Mouse (Mus musculus) CH12.LX (cell line): ENCODE data around the gene Dnajc22. TPM values are rescaled to one million over a fixed set of nuclear protein-coding genes. Genes with fewer than 3 reads are reported as not detected.

Source experiments
- DNase-seq: peaks from one replicate; pipeline ENCODE4 v3.0.0-alpha.2; 2013; ENCODE audit errors: extremely low read depth
- H3K27ac ChIP-seq: 2 replicates; pipeline ENCODE4 v1.5.1; 2012; ENCODE audit warnings: low read depth, mild to moderate bottlenecking, control low read depth, moderate library complexity; ENCODE audit not compliant: insufficient read depth
- H3K27me3 ChIP-seq: replicated peaks from 2 replicates; pipeline ENCODE3; 2012; ENCODE audit warnings: inconsistent platforms
- H3K36me3 ChIP-seq, 2 experiments: replicated peaks in 1 of 2; 2 replicates each; pipeline versions ENCODE3 to v1.6.1; 2012; ENCODE audit warnings: inconsistent platforms in 1 of 2, low read length in 1 of 2, mild to moderate bottlenecking in 1 of 2, mixed read lengths in 1 of 2, moderate library complexity in 1 of 2; ENCODE audit not compliant: control insufficient read depth in 1 of 2, insufficient read depth in 1 of 2
- H3K4me1 ChIP-seq, 2 experiments: 2 replicates each; pipeline ENCODE4 v1.6.1; 2012; ENCODE audit warnings: inconsistent platforms in 1 of 2, moderate library complexity in 1 of 2; ENCODE audit not compliant: insufficient read depth in 2 of 2, control insufficient read depth in 1 of 2
- H3K4me2 ChIP-seq: 2 replicates; pipeline ENCODE4 v1.6.1; 2012; ENCODE audit warnings: low read depth, mild to moderate bottlenecking, control low read depth; ENCODE audit not compliant: poor library complexity, insufficient read depth, severe bottlenecking
- H3K4me3 ChIP-seq, 3 experiments: fragments of 150-350 bp in 1 of 3; sonication (generic) in 1 of 3; replicated peaks in 1 of 3; 2 replicates each; pipeline versions ENCODE3 to v1.5.1; 2011 to 2012; ENCODE audit warnings: low read depth in 2 of 3, low read length in 2 of 3, mild to moderate bottlenecking in 2 of 3, moderate library complexity in 2 of 3, control low read depth in 1 of 3, improper control_type of control experiment in 1 of 3, inconsistent platforms in 1 of 3, mixed read lengths in 1 of 3; ENCODE audit not compliant: poor library complexity in 1 of 3
- H3K79me2 ChIP-seq: replicated peaks from 2 replicates; pipeline ENCODE4 v1.6.1; 2012; ENCODE audit warnings: mild to moderate bottlenecking, moderate library complexity; ENCODE audit not compliant: control insufficient read depth, poor library complexity, insufficient read depth, severe bottlenecking; ENCODE audit errors: extremely low read depth
- H3K9ac ChIP-seq: 2 replicates; pipeline ENCODE4 v1.6.1; 2012; ENCODE audit warnings: low read depth, mild to moderate bottlenecking, control low read depth, moderate library complexity; ENCODE audit not compliant: insufficient read depth
- H3K9me3 ChIP-seq: replicated peaks from 2 replicates; pipeline ENCODE3; 2012; ENCODE audit warnings: low read length, inconsistent platforms, mixed read lengths
- BHLHE40 ChIP-seq: IDR thresholded peaks from 2 replicates; pipeline ENCODE4 v1.6.1; 2011; ENCODE audit warnings: mild to moderate bottlenecking, low read depth, low read length, improper control_type of control experiment
- CHD1 ChIP-seq: IDR thresholded peaks from 2 replicates; pipeline ENCODE4 v1.6.1; 2012; ENCODE audit warnings: low read depth, low read length, improper control_type of control experiment, inconsistent platforms
- EP300 ChIP-seq: IDR thresholded peaks from 2 replicates; pipeline ENCODE4 v1.6.1; 2011; ENCODE audit warnings: low read length, improper control_type of control experiment
- IRF4 ChIP-seq: IDR thresholded peaks from 2 replicates; pipeline ENCODE4 v1.6.1; 2014; ENCODE audit warnings: low read depth, mild to moderate bottlenecking, inconsistent platforms, low read length, improper control_type of control experiment
- JUN ChIP-seq: IDR thresholded peaks from 2 replicates; pipeline ENCODE4 v1.6.1; 2011; ENCODE audit warnings: low read depth, mild to moderate bottlenecking, low read length, improper control_type of control experiment, moderate library complexity; ENCODE audit not compliant: insufficient read depth
- MAX ChIP-seq: IDR thresholded peaks from 2 replicates; pipeline ENCODE4 v1.6.1; 2011; ENCODE audit warnings: low read length, improper control_type of control experiment
- NRF1 ChIP-seq: IDR thresholded peaks from 2 replicates; pipeline ENCODE4 v1.6.1; 2014; ENCODE audit warnings: low read depth, mild to moderate bottlenecking, inconsistent platforms, low read length, improper control_type of control experiment, moderate library complexity
- POLR2A ChIP-seq: IDR thresholded peaks from 2 replicates; pipeline ENCODE4 v1.6.1; 2011; ENCODE audit warnings: low read depth, mild to moderate bottlenecking, improper control_type of control experiment, low read length
- RAD21 ChIP-seq: IDR thresholded peaks from 2 replicates; pipeline ENCODE4 v1.6.1; 2011; ENCODE audit warnings: low read depth, mild to moderate bottlenecking, low read length, improper control_type of control experiment, moderate library complexity
- RCOR1 ChIP-seq: conservative IDR thresholded peaks from 2 replicates; pipeline ENCODE4 v1.6.1; 2012; ENCODE audit warnings: low read depth, mild to moderate bottlenecking, inconsistent platforms, low read length, improper control_type of control experiment
- SIN3A ChIP-seq: IDR thresholded peaks from 2 replicates; pipeline ENCODE4 v1.6.1; 2012; ENCODE audit warnings: low read length, improper control_type of control experiment, inconsistent platforms
- TBP ChIP-seq: conservative IDR thresholded peaks from 2 replicates; pipeline ENCODE4 v1.6.1; 2011; ENCODE audit warnings: low read depth, low read length, improper control_type of control experiment
- USF1 ChIP-seq: IDR thresholded peaks from 2 replicates; pipeline ENCODE4 v1.6.1; 2014; ENCODE audit warnings: low read depth, mild to moderate bottlenecking, inconsistent platforms, low read length, improper control_type of control experiment
- USF2 ChIP-seq: conservative IDR thresholded peaks from 2 replicates; pipeline ENCODE4 v1.6.1; 2011; ENCODE audit warnings: low read depth, low read length, improper control_type of control experiment
- ZC3H11A ChIP-seq: IDR thresholded peaks from 2 replicates; pipeline ENCODE4 v1.6.1; 2012; ENCODE audit warnings: low read depth, mild to moderate bottlenecking, inconsistent platforms, low read length, improper control_type of control experiment
- dilution Hi-C: fragments of 300-500 bp; cut with MboI; formaldehyde crosslinking; loops from 2 replicates; pipeline ENCODE4 v1.14.3; 2020; ENCODE audit warnings: low sequenced_read_pairs; ENCODE audit not compliant: extremely low pct_unique_long_range_greater_than_20kb, extremely low pct_ligation_motif_present
- in situ Hi-C: fragments of 300-500 bp; cut with MboI; formaldehyde crosslinking; loops from 3 replicates; pipeline ENCODE4 v1.14.3; 2019; ENCODE audit warnings: low sequenced_read_pairs, low pct_ligation_motif_present, low pct_unique_long_range_greater_than_20kb, mixed read lengths
- polyA plus RNA-seq: library from polyadenylated mRNA; unstranded; fragments of >175 nt; gene quantifications from 2 replicates; pipeline ENCODE4 v1.2.1, GENCODE M21; 2012; ENCODE audit warnings: low read depth; ENCODE audit not compliant: insufficient read length
- total RNA-seq, 2 experiments: library from RNA; depleted of rRNA; stranded (reverse); fragments of 300-350 nt in 1 of 2; fragments of >200 nt in 1 of 2; gene quantifications; 2 replicates each; pipeline ENCODE4 v1.2.3; 2012 to 2014

Dnajc22 gene
- total and polyA plus RNA-seq, 3 experiments, result 10.0 to 24.2 (median 12.4) TPM

- H3K36me3 ChIP-seq, result peaks cover 32 to 65% of the 10 kb centered on the region in 2 experiments
- peaks cover 11% of the 10 kb centered on the region for H3K9me3 ChIP-seq
- no peak overlapping the region for H3K4me2 ChIP-seq
- no peak for DNase-seq
- no peak for TF ChIP-seq USF1
- TF ChIP-seq IRF4, result no peak
- no peak for TF ChIP-seq JUN
- TF ChIP-seq SIN3A, result no peak
- TF ChIP-seq TBP, result no peak
- no peak for TF ChIP-seq RAD21
- no peak for TF ChIP-seq BHLHE40
- no peak for TF ChIP-seq USF2
- no peak for TF ChIP-seq RCOR1
- TF ChIP-seq CHD1, result no peak
- TF ChIP-seq POLR2A, result no peak
- TF ChIP-seq MAX, result no peak
- TF ChIP-seq ZC3H11A, result no peak
- TF ChIP-seq EP300, result no peak
- H3K9ac ChIP-seq, result no peak overlapping the region
- H3K27ac ChIP-seq, result no peak overlapping the region
- H3K79me2 ChIP-seq, result no peaks in the 10 kb centered on the region
- no peak overlapping the region for H3K4me3 ChIP-seq
- dilution Hi-C loops (no loop called here), in situ Hi-C loops (no loop called here)
- H3K27me3 ChIP-seq, result no peaks in the 10 kb centered on the region
- H3K4me1 ChIP-seq, result peaks cover 0 to 3% of the 10 kb centered on the region in 2 experiments; a peak in 1 of 4 replicates
These were observed 8.4 kb upstream of the Dnajc22 start for GRCm38 (mm10) chr15:99084618-99085017.

GRCm38 (mm10) chr15:99085997-99086396 is 7.0 kb upstream of the Dnajc22 start:
- dilution Hi-C loops, result no loop called here

More at GRCm38 (mm10) chr15:99085997-99086396, 7.0 kb upstream of the Dnajc22 start:
- H3K9me3 ChIP-seq, result peaks cover 11% of the 10 kb centered on the region
- TF ChIP-seq TBP (no peak), NRF1 (no peak)
- peaks cover 21 to 51% of the 10 kb centered on the region in 2 experiments for H3K36me3 ChIP-seq
- H3K4me1 ChIP-seq, result peaks cover 0 to 6% of the 10 kb centered on the region in 2 experiments; a peak in 1 of 4 replicates
- no peak overlapping the region for H3K27ac ChIP-seq
- in situ Hi-C loops, result no loop called here
- no peak overlapping the region for H3K4me2 ChIP-seq
- H3K9ac ChIP-seq, result no peak overlapping the region
- H3K27me3 ChIP-seq, result no peaks in the 10 kb centered on the region
- no peak overlapping the region for H3K4me3 ChIP-seq
- no peak for DNase-seq
- H3K79me2 ChIP-seq, result no peaks in the 10 kb centered on the region
